Mouse (Mus musculus) hindlimb bud, embryonic 11.5 days (tissue): ENCODE measurements around the gene Acoxl.

Source experiments
- DNase-seq: peaks from one replicate; pipeline ENCODE4 v3.0.0-alpha.2; 2012; ENCODE audit warnings: low read depth, low spot score; ENCODE audit errors: extremely low spot score

Gene Acoxl

DNA sequence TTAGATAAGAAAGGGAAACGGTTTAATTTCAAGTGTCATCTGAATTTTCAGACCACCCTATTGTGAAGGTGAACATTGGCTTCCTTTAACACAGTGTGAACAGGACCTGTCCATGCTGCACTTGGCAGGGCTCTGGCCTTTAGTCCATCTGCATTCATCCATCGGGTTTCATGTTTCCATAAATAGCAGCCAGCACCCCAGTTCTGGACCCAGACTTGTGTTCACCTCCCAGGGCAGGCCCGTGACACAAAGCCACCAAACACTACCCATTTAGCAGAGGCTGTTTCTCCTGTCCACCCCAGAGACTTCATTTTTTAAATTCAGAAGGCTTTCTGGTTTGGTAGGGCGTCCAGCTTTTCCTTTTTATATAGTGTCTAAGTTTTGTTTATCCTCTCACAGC, 92.9 kb downstream of the Acoxl start:
- no peak for DNase-seq

GRCm38 (mm10) chr2:127933531-127933931, 94.9 kb downstream of the Acoxl start:
- DNase-seq = no peak

DNA sequence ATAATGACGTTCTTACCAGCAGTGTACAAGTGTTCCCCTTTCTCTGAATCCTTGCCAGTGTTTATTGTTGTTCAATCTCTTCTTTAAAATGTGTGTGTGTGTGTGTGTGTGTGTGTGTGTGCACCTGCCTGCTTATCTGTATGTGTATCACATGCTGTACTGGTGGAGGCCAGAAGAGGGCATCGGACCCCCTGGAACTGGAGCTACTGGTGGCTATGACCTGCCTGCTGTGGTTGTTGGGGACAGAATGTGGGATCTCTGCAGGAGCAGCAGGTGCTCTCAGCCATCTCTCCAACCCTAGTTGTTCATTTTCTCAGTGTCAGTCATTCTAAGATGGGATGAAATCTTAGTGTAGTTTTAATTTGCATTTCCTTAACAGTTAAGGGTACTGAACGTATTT, 98.4 kb downstream of the Acoxl start:
- no peak for DNase-seq

GRCm38 (mm10) chr2:127939206-127939605, 100.5 kb downstream of the Acoxl start:
- DNase-seq = no peak

GRCm38 (mm10) chr2:127960579-127960978, 121.9 kb downstream of the Acoxl start:
- no peak for DNase-seq

GRCm38 (mm10) chr2:127961154-127961553, 122.5 kb downstream of the Acoxl start:
- DNase-seq = no peak

GRCm38 (mm10) chr2:127961802-127962433, 123.2 kb downstream of the Acoxl start:
- DNase-seq = no peak

GRCm38 (mm10) chr2:127968944-127969343, 130.3 kb downstream of the Acoxl start:
- no peak for DNase-seq

GRCm38 (mm10) chr2:127976276-127976675, 137.6 kb downstream of the Acoxl start:
- no peak for DNase-seq

- DNase-seq = no peak
Observed at GRCm38 (mm10) chr2:127978601-127979230, 140.0 kb downstream of the Acoxl start.

GRCm38 (mm10) chr2:127982610-127983009, 143.9 kb downstream of the Acoxl start:
- DNase-seq = no peak

DNA sequence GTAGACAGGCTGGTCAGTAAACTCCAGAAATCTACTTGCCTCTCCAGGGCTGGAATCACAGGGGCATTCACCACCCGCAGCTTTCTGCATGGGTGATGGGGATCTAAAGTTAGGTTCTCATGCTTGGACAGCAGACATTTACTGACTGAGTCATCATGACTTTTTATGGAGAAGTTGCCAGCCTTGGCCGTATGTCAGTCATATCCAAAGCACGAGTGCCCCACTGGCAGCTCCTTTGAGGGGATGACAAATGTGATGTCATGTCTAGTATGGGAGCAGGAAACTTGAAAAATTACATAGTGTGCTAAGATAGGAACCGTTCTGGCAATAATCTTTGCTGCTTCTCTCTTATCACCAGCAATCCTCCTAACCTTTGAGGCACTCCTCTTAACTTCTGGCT, 144.6 kb downstream of the Acoxl start:
- no peak for DNase-seq

GRCm38 (mm10) chr2:127983981-127984380, 145.3 kb downstream of the Acoxl start:
- DNase-seq = no peak

DNA sequence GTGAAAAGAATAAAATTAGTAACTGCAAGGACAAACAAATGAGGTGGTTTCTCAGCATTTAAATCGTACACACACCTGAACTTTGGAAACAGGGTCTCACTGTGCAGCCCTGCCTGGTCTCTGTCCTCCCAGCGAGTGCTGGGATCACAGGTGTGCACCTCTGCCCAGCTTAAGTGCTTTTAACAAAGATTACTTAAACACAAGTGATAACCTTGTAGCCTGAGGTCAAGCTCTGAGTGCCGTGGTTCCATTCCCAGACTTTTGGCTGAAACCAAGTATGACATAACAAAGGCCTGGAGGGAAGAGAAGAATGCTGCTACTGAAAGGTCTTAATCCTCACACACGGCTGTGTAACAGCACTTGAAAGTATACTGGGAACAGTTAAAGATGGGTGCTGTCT, 149.0 kb downstream of the Acoxl start:
- DNase-seq = no peak

DNA sequence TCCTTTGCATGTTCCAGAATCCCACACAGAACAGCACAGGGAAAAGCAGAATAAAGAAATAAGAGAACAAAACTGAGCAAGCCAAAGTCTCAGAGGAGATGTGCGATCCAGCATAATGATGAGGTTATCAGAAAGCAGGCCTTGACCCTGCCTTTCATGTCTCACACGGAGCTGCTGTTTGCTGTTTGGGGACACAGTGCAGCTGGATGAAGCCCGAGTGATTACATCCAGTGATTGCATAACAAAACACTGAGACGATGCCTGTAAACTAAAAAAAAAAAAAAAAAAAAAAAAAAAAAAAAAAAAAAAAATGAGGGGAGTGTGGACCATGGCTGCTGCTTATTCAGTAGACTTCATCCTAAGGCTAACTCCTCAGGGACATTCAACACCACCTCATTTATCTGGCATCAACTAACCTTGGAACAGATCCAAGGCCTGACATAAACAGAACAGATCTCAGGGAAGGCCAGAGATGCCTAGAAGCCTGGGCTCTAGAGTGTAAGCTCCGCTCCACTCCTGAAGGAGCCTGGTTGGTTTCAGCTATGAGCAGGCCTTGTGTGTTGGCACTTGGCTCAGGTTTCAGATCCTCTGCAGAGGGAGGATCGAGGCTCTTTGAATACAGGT, 152.3 kb downstream of the Acoxl start:
- no peak for DNase-seq

- no peak for DNase-seq
Observed at GRCm38 (mm10) chr2:127991656-127992055, 153.0 kb downstream of the Acoxl start.

DNA sequence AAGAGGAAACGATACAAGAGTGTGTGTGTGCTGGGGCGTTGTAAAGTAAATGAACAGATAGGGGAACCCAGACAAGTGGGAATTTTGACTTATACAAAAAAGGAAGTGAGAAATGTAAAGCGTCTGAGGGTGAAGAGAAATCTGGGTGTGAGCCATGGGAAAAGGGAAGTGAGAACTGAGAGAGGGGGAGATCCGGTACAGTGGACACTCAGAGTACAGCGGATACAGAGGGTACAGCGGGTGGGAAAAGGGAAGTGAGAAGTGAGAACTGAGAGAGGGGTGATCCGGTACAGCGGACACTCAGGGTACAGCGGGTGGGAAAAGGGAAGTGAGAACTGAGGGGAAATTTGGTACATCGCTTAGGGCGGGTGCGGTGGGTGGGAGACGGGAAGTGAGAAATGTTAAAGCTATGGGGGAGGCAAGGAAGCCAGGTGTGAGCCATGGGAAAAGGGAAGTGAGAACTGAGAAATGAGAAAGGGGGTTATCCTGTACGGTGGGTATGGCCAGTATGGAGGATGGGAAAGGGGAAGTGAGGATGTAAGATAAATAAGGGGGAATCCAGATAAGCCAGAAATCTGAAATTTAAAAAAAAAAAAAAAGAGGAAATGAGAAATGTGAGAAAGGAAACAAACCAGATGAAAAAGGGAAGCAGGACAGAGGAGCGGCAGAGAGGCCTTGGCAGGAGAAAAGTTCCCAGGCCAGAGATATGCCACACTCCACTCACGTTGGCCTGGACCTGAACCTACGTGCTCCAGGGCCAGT, 170.2 kb downstream of the Acoxl start:
- DNase-seq = no peak

DNA sequence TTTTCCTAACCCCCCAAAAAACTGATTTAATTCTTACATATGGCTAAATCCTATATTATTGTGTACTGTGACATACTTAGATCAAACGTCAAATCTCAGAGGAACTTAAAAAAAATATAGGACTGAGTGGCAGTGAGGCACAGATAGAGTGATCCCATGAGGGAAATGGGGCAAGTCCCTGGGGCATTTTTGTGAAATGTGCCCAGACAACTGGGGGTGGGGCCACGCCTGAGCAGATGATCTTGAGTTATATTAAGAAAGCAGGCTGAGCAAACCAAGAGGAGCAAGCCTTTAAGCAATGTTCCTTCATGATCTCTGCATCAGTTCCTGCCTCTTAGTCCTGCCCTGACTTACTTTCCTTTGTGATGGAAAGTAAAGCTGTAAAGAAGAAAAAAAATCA, 175.9 kb downstream of the Acoxl start:
- no peak for DNase-seq

GRCm38 (mm10) chr2:128015602-128016001, 176.9 kb downstream of the Acoxl start:
- no peak for DNase-seq

DNA sequence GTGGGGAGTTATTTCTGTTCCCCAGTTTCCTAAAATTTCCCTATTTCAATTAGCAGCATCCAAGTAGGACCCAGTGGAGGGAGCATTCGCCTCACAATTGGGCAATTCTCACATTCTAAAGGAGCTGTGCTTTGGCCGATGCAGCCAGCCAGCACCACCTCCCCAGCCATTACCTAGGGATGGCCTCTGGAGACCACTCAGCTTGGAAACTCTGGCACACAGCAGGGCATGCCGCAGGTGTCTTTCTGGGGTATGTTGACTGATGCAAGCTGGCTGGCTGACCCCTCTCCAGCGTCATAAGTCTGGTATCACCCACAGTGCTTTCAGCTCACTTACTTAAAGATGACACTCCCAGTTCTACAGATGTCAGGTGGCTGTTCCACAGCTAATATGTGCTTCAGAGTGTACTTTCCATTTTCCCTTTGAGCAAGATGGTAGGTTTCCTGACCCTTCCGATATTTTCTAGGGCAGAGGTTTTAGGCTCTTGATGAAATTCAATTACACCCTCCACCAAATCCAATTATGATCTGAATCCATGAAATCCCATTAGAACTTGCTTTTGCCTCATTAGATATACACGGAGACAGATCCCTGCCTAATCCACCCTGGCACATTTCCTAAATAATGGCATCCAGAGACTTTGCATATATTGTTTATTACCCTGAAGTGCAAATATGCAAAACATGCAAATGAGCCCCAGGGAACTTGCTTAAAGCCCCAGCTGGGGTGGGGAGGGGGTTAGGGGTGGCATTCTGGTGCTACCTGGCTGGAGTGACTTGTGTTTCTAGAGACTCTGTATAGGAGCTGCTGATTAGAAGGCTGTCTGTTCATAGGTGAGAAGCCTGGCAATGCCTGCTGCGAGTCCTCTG, 181.6 kb downstream of the Acoxl start:
- DNase-seq = no peak

DNA sequence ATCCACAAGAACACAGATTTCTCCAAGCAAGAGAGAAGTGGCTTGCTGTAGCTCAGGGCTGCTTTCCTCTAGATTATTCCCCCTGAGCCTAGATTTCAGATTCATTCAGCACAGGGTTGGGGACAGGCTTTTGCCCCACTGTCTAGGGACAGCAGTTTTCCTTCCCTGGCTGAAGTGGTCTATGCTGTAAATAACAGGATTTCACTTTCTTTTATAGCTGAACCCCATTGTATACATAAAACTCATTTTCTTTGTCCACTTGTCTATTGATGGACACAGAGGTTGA, 182.2 kb downstream of the Acoxl start:
- DNase-seq = no peak
